ENCODE assay signal across 9 mouse cellular contexts in the genomic region with DNA sequence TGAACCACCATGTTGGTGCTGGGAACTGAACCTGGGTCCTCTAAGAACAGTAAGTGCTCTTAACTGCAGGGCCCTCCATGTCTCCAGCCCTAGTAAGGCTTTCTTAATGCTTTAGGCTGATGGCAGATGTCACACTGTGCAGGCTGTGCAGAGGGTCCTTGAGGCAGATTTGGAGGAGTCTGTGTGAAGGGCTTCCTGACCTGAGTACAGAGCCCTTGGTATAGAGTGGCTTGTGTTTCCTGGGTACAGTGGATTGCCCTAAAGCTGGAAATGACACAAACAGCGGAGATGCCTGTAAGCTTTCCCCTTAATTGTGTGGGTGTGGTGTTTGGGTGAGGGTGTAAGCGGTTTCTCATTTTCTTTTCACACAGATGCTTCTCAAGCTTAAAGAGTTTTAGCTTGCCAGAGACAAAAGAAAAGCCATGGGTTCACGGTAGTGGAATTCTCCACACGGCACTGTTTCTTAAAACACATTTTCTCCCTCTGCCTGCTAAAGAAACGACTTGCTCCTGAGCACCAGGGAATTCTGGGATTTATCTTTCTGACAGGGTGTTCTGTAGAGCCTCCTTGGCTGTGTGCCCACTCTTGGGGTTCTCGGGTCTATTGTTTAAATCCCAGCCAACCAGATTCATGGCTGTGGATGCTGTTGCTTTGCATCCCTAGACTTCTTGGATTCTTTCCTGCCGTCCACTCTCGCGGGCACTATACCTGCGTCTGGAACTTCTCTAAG. TPM values are rescaled to one million over a fixed set of nuclear protein-coding genes. Genes with fewer than 3 reads are reported as not detected.
A peak's percentile ranks its signal among the peaks of the same experiment; 100 is the strongest.
DNase-seq lines count a peak whose midpoint lies in the region; ATAC-seq and TF ChIP-seq lines count a peak whose summit lies in the region.
"Had no signal": no experiment of that assay in that cellular context is flagged by ENCODE, and none has a peak within 500 bp of the region (broad histone marks: within the 10 kb centered on the region; RNA-seq: fewer than 3 reads in every experiment).

No protein-coding gene starts in this region.

- no peak for TF ChIP-seq POLR2A in limb, embryonic 14.5 days (IDR thresholded peaks at IDR 0.05; ENCODE audit: borderline replicate concordance, extremely low read depth, insufficient read depth, insufficient read length)

- no peaks in the 10 kb centered on the region for H3K36me3 ChIP-seq in heart, embryonic 15.5 days
- H3K36me3 ChIP-seq in limb, embryonic 14.5 days (ENCODE audit: control insufficient read depth, insufficient read depth, low read length): no peaks in the 10 kb centered on the region
- H3K36me3 ChIP-seq: G1E had no signal

- ATAC-seq in heart, embryonic 15.5 days (replicated peaks; ENCODE audit: insufficient number of reproducible peaks, insufficient read depth, low FRiP score, low read depth): 0 out of 2 replicates have a peak, but pooled peaks have one; percentile 27
- 0 out of 2 replicates have a peak, but pooled peaks have one; percentile 28 for ATAC-seq in limb, embryonic 14.5 days (ENCODE audit: low FRiP score, low read depth)
- no peak for ATAC-seq in granulocyte monocyte progenitor cell, adult 5-6 weeks (replicated peaks; ENCODE audit: poor library complexity, severe bottlenecking)

- DNase-seq in heart, adult 8-10 months (ENCODE audit: low spot score): no peak
- peak; percentile 66 for DNase-seq in brain, embryonic 18.5 days (ENCODE audit: low read depth, low spot score)
- peak; percentile 8 to 10 for DNase-seq in frontal cortex, postnatal 36 days (ENCODE audit: low spot score in 2 of 2)
- DNase-seq in limb, embryonic 14.5 days (ENCODE audit: low spot score): peak; percentile 86
- DNase-seq in right cerebral cortex, postnatal 36 days (ENCODE audit: low spot score in 2 of 2): peak; percentile 10 to 11
- DNase-seq in gastrocnemius, postnatal 36 days: no peak

- 18% methylated on average over 10 of the region's 10 CpGs for WGBS in heart, embryonic 15.5 days
- WGBS in limb, embryonic 14.5 days: 26% methylated on average over 10 of the region's 10 CpGs

- peak overlapping the region; percentile 38 for H3K4me2 ChIP-seq in heart, embryonic 15.5 days
- peak overlapping the region; percentile 24; the same call in 1 of the 2 replicates for H3K4me2 ChIP-seq in limb, embryonic 14.5 days (replicated peaks; ENCODE audit: low read depth, low read length, severe bottlenecking)

- H3K27ac ChIP-seq in heart, embryonic 15.5 days: peak overlapping the region; percentile 51
- H3K27ac ChIP-seq in limb, embryonic 14.5 days (replicated peaks; ENCODE audit: low read depth, low read length): peak overlapping the region; percentile 52

- intact Hi-C loops in gastrocnemius, postnatal 36 days (cut with DNase I): no loop called here

- peak overlapping the region; percentile 1; the same call in 1 of the 2 replicates for H3K4me3 ChIP-seq in heart, embryonic 15.5 days
- no peak overlapping the region for H3K4me3 ChIP-seq in limb, embryonic 14.5 days (replicated peaks; ENCODE audit: low read length)

- H3K27me3 ChIP-seq in heart, embryonic 15.5 days: no peaks in the 10 kb centered on the region
- no peaks in the 10 kb centered on the region for H3K27me3 ChIP-seq in limb, embryonic 14.5 days (ENCODE audit: control insufficient read depth, insufficient read depth, low read length)

- H3K9me3 ChIP-seq in heart, embryonic 15.5 days (replicated peaks): no peaks in the 10 kb centered on the region
- no peaks in the 10 kb centered on the region for H3K9me3 ChIP-seq in limb, embryonic 14.5 days (ENCODE audit: control insufficient read depth, low read length)

- H3K9ac ChIP-seq in heart, embryonic 15.5 days: no peak overlapping the region; the same call in 1 of the 2 replicates
- H3K9ac ChIP-seq in limb, embryonic 14.5 days (ENCODE audit: low read depth, low read length, severe bottlenecking): 0 out of 2 replicates have a peak overlapping the region, but pooled peaks have one; percentile 29

- H3K4me1 ChIP-seq in heart, embryonic 15.5 days (replicated peaks): peaks cover 48% of the 10 kb centered on the region
- peaks cover 39% of the 10 kb centered on the region for H3K4me1 ChIP-seq in limb, embryonic 14.5 days (ENCODE audit: control insufficient read depth, insufficient read depth, low read length)

RNA-seq across cellular contexts. Expression of a gene that starts 28.9 kb away (rescaled TPM):
- polyA plus RNA-seq in heart, embryonic 15.5 days (2015; fragmentation: Nextera tagmentation; extraction: Ambion mirVana): 14.9 and 17.5 TPM in 2 replicates
- total RNA-seq in heart, adult 8-10 months (2022): 10 to 100 TPM; 30.2 to 32.1 (median 30.9) TPM
- polyA plus RNA-seq in limb, embryonic 14.5 days (2012; rRNA removed): 39.1 and 46.6 TPM in 2 replicates
- polyA plus RNA-seq in limb, embryonic 14.5 days (2014; fragmentation: Nextera tagmentation; extraction: Ambion mirVana): 43.3 and 45.7 TPM in 2 replicates
- total RNA-seq in gastrocnemius, postnatal 36 days (2021): 10 to 100 TPM; 25.8 to 27.3 TPM
- not detected in 2 replicates for total RNA-seq in granulocyte monocyte progenitor cell, adult 5-6 weeks (2014; fragmentation: Nextera tagmentation)
- not detected in 2 replicates for total RNA-seq in granulocyte monocyte progenitor cell, adult 5-6 weeks (2017)
- polyA plus RNA-seq: G1E had no signal

Comparison
In these comparisons a context has a peak if more than half of its experiments do, and no peak if none do; other contexts are left out.
1. DNase-seq: peak in brain, embryonic 18.5 days (single experiment), frontal cortex, postnatal 36 days (2 of 2), limb, embryonic 14.5 days (single experiment) and right cerebral cortex, postnatal 36 days (2 of 2); none in heart, adult 8-10 months (single experiment) and gastrocnemius, postnatal 36 days (0 of 2).
2. RNA of a gene that starts 28.9 kb away (total RNA-seq): 30.2 to 32.1 TPM in heart, adult 8-10 months and 25.8 to 27.3 TPM in gastrocnemius, postnatal 36 days; not detected in granulocyte monocyte progenitor cell, adult 5-6 weeks; every median in the first group is over 10 times any median in the second.